Mouse (Mus musculus) left cerebral cortex, postnatal 25 days (tissue): ENCODE measurements around the gene Teddm1a. TPM values are rescaled to one million over a fixed set of nuclear protein-coding genes. Genes with fewer than 3 reads are reported as not detected.

ENCODE experiments used
- DNase-seq, 2 experiments: peaks; one replicate each; pipeline ENCODE4 v3.0.0; 2022; ENCODE audit warnings: low spot score in 2 of 2, mixed read lengths in 1 of 2
- intact Hi-C: fragments of 180-260 bp; cut with DNase I; formaldehyde crosslinking; loops from one replicate; pipeline ENCODE4 v1.15.1; 2025
- total RNA-seq, 2 experiments: library from RNA; stranded (reverse); gene quantifications; 2 replicates each; pipeline ENCODE4 v1.2.3; 2021

Teddm1a gene
- total RNA-seq, 2 experiments from 2014 or later = not detected

- DNase-seq = no peak
- intact Hi-C loops = loop anchor here (1.0 kb wide), 2 partner anchors 131 to 217 kb away; no protein-coding TSS in a partner anchor
These were observed 9.6 kb downstream of the Teddm1a start for GRCm38 (mm10) chr1:153900860-153901730.

- no peak for DNase-seq
- intact Hi-C loops = no loop called here
These were observed 11.5 kb downstream of the Teddm1a start for GRCm38 (mm10) chr1:153903006-153903405.

- peak in 1 of 2 experiments; percentile 43 for DNase-seq
- intact Hi-C loops = no loop called here
These were observed 12.7 kb downstream of the Teddm1a start for GRCm38 (mm10) chr1:153904236-153904635.

- intact Hi-C loops = no loop called here
- DNase-seq = no peak
These were observed 14.3 kb downstream of the Teddm1a start for GRCm38 (mm10) chr1:153905884-153906283.

- intact Hi-C loops = no loop called here
- DNase-seq = no peak
These were observed 16.7 kb downstream of the Teddm1a start for GRCm38 (mm10) chr1:153908208-153908607.

GRCm38 (mm10) chr1:153908741-153909140 lies 17.2 kb downstream of the Teddm1a start:
- intact Hi-C loops = no loop called here
- no peak for DNase-seq

- DNase-seq = no peak
- intact Hi-C loops = no loop called here
These were observed 17.8 kb downstream of the Teddm1a start for GRCm38 (mm10) chr1:153909213-153909962.

GRCm38 (mm10) chr1:153909963-153910291 lies 18.4 kb downstream of the Teddm1a start:
- no peak for DNase-seq
- intact Hi-C loops = no loop called here

GRCm38 (mm10) chr1:153910423-153910822 lies 18.9 kb downstream of the Teddm1a start:
- DNase-seq = no peak
- intact Hi-C loops = no loop called here

- DNase-seq = no peak
- intact Hi-C loops = no loop called here
These were observed 19.8 kb downstream of the Teddm1a start for GRCm38 (mm10) chr1:153911276-153911795.

- intact Hi-C loops = no loop called here
- no peak for DNase-seq
These were observed 22.3 kb downstream of the Teddm1a start for GRCm38 (mm10) chr1:153913869-153914268.

GRCm38 (mm10) chr1:153918521-153919206 lies 27.1 kb downstream of the Teddm1a start:
- DNase-seq = no peak
- intact Hi-C loops = no loop called here

GRCm38 (mm10) chr1:153921642-153922041 lies 30.1 kb downstream of the Teddm1a start:
- no peak for DNase-seq
- intact Hi-C loops = no loop called here

GRCm38 (mm10) chr1:153922571-153923021 lies 31.1 kb downstream of the Teddm1a start:
- no peak for DNase-seq
- intact Hi-C loops = no loop called here

GRCm38 (mm10) chr1:153924395-153925385 lies 33.1 kb downstream of the Teddm1a start:
- intact Hi-C loops = no loop called here
- DNase-seq = no peak

- intact Hi-C loops = no loop called here
- DNase-seq = no peak
These were observed 38.9 kb downstream of the Teddm1a start for GRCm38 (mm10) chr1:153930431-153930830.

GRCm38 (mm10) chr1:153933772-153934171 lies 42.2 kb downstream of the Teddm1a start:
- no peak for DNase-seq
- intact Hi-C loops = no loop called here

GRCm38 (mm10) chr1:153935844-153936380 lies 44.4 kb downstream of the Teddm1a start:
- no peak for DNase-seq
- intact Hi-C loops = no loop called here

- intact Hi-C loops = no loop called here
- no peak for DNase-seq
These were observed 45.5 kb downstream of the Teddm1a start for GRCm38 (mm10) chr1:153937025-153937424.
